Mouse (Mus musculus): Measurements from ENCODE around the gene Oaz3.

The Oaz3 gene

DNA sequence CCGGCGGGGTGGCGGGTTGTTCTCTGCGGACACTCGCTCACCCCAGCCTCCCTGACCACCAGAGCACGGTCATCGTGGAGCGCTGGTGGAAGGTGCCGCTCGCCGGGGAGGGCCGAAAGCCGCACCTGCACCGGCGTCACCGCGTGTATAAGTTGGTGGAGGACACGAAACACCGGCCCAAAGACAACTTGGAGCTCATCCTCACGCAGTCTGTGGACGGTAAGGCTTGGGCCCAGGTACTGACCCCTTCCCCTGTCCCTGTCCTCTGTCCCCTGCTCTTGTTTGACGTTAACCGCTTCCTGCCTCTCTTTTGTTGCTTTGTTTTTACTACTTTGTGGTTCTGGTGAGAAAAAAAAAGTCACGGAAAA lies at the start of gene Oaz3:
Gene Oaz3 (minus strand): TSS at position 319 of the 368 bp plus-strand sequence.
- in situ Hi-C loops (cut with MboI; ENCODE audit: low sequenced_read_pairs), result loop anchor here (10.0 kb wide), 1 partner anchor 69 kb away; the partner anchor contains the start of gene Rorc

DNA sequence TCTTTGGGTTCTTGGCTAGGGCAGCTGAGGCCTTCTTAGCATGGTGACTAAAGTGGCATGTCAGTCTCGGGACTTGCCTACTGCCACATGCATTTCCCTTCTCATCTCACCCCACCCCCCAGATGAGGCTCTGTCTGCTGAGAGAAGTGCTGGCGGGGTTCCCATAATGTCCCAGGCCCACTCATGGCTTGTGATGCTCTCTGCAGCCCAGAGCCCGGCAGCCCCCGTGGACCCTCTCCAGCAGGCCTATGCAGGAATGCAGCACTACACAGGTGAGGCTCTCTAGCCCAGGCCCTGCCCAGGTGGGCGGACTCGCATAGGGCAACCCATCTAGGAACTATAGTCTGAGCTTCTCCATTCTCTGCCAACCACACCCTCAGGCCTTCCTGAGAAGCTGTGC lies 43.9 kb upstream of the Oaz3 start:
- in situ Hi-C loops (cut with MboI; ENCODE audit: low sequenced_read_pairs), result no loop called here

DNA sequence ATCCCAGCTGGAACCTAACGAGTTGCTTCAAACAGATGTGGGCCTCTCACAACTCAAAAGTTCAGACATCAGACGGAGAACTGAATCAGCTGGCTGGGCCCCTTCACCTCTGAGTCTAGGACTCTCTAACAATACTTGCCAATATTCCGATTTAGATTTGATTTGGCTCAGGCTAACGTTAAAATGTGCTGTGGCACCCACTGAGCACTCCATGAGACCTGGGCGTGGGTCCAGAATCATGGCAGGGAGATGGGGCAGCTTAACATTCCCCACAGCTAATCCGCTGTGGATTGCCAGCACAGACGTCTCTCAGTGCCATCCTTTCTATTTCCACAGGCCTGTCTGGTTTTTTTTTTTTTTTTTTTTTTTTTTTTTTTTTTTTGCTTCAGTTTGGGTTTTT lies 42.2 kb upstream of the Oaz3 start:
- in situ Hi-C loops (cut with MboI; ENCODE audit: low sequenced_read_pairs), result no loop called here

DNA sequence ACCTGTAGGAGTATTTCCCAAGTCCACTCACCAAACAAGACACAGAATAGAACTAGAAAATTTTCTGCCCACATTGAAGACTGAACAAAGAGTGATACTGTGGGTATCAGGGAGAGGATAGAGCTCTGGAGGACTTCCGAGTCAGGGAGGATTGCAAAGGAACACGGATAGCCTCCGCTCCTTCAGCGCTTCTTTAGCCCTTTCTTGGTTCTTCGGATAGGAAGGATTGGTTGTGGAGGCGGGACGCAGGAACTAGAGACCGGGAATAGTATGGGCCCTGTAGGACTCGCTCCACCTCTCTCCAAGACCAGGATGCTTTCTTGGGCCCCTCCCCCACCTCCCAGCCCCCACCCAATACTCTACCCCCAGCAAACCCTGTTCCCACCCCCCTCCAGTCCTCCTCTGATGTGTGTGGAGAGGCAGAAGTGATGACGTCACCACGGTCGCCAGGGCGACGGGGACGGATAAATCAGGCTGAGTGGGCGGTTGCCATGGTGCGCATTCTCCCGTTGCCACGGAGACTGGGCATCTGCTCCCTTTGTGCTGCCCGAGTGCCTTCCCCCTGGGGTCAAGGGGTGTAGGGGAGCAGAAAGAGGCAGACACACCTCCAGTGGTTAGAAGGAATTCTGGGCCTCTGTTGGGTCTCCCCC lies 40.2 kb upstream of the Oaz3 start:
- in situ Hi-C loops (cut with MboI; ENCODE audit: low sequenced_read_pairs), result no loop called here

DNA sequence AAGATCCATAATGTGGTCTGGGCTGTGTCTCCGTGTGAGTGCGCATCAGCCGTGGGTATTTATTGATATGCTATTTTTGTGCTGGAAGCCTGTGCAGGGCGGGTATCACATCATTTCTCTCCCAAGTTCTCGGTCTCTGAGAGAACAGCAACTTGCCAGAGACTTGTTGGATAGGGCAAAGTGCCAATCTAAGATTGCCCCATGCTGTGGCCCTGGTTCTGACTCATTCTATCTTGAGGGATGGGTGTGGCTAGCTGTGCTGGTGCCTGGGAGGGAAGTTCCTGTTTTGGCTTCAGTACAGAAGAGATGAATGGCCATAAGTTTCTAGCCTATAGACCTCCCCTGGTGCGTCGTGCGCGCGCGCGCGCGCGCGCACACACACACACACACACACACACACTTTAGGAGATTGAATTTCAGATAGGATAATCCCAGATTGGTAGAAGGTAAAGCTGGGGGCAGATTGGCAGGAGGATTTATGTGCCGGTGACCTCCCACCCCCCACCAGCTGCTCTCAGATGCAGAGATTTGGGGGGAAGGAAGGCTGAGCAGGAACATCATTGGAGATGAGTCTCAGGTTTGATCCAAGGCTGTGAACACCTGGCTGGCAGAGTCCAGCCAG lies 39.2 kb upstream of the Oaz3 start:
- in situ Hi-C loops (cut with MboI; ENCODE audit: low sequenced_read_pairs), result no loop called here

DNA sequence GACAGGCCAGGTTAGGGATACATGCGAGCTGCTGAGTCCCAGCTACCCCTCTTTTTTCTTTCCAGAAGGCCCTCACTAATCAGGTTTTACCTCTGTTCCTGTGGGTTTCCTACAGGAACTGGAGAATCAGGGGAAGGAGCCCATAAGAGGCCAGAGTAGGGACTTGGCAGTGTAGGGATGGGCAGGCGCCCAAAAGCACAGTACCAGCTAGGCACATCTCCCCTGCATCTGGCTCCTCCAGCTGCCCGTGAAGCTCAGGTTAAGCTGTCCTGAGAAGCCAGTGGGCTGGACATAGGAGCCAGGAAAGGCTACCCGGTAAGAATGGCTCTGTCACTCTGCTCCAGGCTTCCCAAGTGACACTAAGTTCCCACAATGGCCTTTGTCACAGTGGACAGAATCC lies 37.7 kb upstream of the Oaz3 start:
- in situ Hi-C loops (cut with MboI; ENCODE audit: low sequenced_read_pairs), result no loop called here

DNA sequence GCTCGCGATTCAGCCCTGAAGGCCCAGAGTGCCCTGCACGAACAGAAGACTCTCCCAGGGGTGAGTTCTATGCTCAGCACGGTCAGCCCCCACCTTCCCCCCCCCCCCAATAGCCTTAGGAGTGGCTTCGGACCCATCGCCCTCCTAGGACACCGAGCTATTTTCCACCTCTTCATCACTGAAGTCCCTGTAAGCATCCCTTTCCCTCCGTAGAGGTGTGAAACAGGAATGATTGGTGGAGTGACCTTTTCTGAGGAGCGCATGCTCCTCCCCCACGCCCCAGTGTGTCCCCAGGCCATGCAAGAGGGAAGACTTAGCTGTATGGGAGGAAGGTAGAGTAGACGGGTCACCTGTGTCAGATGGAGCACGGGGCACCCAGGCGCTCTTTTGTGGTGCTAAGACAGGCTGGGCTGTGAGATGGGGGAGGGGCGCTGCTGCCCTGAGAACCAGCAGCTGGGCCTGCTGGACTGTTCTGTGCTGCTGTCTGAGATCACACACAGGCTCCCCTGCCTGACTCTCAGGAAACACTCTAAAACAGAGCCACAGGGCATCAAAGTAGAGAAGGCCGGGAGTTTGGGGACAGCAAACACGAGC lies 36.7 kb upstream of the Oaz3 start, which contains the start of gene Riiad1:
Gene Riiad1 (minus strand): TSS at position 51 of the 594 bp plus-strand sequence.
- in situ Hi-C loops (cut with MboI; ENCODE audit: low sequenced_read_pairs), result no loop called here

DNA sequence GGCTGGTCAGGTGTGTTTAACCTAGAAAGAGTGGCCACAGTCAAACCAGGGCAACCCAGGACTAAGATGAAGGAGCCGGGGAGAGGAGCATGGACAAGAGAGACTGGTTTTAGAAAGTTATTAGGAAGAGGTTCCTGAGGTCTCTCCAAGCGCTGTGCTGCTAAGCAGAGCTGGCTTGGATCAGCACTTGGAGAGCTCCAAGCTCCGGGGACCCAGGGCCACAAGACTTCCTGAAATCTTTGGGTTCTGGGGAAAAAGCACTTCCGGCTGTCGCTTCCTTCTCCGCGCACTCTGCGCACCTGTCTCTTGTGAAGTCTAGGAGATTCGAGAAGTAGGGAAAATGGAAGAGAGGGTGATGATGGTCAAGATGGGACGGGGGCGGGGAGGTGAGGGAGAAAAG lies 35.8 kb upstream of the Oaz3 start:
- in situ Hi-C loops (cut with MboI; ENCODE audit: low sequenced_read_pairs), result no loop called here

DNA sequence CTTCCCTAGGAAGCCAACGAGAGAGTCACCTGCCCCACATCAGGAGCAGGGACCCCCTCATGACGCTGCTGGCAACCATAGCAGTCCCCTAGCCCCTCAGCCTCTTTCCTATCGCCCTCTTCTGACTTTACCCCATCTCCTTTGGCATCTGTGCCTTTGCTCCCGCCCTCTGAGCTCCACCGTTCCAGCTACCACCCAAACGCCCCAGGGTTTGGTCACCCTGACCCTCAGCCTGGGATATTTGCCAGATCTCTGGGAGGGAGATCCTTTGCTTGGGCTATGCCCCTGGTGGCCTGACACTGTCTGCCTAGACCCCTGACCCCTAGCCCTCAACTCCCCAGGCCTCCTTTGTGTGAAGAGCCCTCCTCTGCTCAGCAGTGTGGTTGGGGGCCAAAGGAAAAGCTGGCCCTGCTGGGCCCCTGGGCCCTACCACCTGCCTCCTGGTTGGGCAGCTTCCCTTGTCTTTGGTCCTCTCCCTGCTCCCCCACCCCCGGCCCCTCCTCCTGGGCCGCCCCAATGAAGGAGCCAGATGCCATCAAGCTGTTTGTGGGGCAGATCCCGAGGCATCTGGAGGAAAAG lies 35.0 kb upstream of the Oaz3 start:
- in situ Hi-C loops (cut with MboI; ENCODE audit: low sequenced_read_pairs), result no loop called here

DNA sequence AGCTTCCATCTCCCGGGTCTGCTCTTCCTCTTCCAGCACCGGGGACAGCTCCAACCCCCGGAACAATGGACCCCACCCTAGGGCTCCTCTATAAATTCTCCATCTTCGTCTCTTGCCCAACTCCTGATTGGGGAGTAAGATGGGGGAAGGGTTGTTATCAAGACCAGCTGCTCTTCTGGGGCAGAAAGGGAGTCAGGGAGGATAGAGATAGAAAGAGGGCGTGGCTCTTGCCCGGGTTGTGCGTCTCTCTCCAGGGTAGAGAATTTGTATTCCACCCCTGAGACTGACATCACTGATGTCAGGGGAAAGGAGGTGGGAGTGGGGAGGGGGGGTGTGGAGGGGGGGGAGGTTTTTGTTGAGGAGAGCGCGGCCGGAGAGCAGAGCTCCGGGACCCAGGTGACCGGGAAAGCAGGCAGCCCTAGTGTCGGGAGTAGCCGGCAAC lies 34.3 kb upstream of the Oaz3 start, which contains the start of gene Celf3:
Gene Celf3 (plus strand): TSS at position 315 of the 442 bp plus-strand sequence.
- in situ Hi-C loops (cut with MboI; ENCODE audit: low sequenced_read_pairs), result no loop called here

DNA sequence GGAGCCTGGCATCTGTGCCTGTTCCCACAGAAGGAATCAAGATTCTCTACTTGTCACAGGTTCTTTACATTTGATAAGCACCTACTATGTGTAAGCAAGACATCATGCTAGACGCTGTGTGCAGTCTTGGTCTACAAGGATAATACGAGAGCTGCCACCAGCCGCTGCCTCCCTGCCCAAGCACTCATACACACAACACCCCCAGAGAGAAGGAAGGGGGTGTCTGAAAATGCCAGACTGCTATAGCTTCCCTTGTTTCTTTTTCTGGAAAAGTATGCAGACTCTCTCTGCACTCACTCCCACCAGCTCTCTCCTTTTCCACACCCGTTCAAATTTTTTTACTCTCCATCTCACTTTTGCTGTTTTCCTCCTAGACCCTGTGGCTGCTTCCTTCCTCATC lies 33.7 kb upstream of the Oaz3 start:
- in situ Hi-C loops (cut with MboI; ENCODE audit: low sequenced_read_pairs), result no loop called here

DNA sequence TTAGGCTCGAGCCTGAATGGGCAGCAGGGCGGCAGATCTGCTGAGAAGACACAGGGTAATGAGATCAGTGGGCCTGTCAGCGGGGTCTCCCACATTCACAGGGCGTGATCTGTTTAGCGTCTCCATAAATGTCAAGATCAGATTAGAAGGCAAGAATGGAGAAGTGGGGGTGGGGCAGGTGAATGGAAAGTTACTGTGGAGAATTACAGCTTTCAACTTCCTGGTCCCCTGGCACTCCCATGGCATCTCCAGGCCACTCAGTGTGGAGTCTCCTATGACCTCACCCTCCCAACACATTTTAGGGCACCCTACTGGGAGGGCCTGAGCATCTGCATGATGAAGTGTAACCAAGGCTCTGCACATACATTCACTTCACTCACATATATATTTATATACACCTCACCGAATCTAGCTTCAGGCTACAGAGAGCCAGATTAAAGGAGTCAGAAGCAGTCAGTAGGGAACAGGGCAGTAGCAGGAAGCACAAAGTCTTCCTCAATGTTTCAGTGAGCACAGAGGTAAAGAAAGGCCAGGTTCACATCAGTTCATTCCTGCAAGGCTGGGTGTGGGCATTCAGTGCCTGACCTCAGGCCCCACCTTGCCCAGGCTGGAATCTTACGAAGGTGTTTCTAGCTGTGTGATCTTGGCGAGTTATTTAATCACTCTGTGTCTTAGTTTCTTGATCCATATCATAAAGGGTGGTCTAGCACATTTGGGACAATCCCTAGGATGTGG lies 32.8 kb upstream of the Oaz3 start:
- in situ Hi-C loops (cut with MboI; ENCODE audit: low sequenced_read_pairs), result no loop called here

DNA sequence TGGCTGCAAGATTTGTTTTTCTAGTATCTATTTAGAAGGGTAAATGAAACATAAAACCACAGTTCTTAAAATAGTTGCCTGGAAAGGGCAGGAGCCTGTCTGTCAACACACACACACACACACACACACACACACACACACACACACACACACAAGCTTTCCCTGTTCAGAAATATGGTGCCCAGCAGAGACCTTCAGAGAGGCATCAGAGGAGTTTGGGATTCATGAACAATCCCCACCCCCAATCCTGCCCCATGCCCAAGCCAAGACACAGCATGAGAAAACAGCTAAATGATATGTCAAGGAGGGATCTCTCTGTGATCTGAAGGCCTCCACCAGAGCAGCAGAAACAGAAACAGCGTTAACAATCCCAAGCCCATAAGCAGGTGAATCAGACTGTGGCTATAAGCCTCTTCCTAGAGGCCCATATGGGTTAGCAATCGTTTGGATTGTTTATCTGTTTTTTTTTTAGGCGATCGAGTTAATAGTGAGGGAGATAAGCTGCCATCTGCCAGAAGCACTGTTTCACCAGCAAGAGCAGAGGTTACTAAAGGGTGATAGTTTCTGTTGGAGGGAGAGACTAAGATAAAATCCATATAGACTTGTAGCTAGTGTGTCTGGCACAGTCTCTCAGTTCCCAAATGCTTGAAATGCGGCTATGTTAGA lies 30.0 kb upstream of the Oaz3 start:
- in situ Hi-C loops (cut with MboI; ENCODE audit: low sequenced_read_pairs), result loop anchor here (25.0 kb wide), 1 partner anchor 364 kb away; the partner anchor contains the start of gene Pogz

DNA sequence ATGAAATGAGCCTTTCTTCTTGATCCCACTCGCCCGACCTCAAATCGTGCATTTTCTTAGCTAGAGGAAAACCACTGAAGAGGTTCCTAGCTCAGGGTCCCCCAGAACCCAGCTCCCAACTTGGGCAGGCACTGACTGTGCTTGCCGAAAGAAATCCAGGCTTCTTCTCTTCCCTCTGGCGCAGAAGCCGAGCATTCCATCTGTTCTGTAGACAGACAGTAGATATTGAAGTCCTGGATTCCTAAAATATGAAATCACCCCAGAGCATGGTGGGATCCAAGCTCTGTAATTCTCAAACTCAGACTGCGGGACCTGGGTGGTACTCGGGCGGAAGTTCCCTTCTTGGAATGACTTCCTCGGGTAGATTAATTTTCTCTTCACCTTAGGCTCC lies 29.4 kb upstream of the Oaz3 start:
- in situ Hi-C loops (cut with MboI; ENCODE audit: low sequenced_read_pairs), result loop anchor here (25.0 kb wide), 1 partner anchor 364 kb away; the partner anchor contains the start of gene Pogz

DNA sequence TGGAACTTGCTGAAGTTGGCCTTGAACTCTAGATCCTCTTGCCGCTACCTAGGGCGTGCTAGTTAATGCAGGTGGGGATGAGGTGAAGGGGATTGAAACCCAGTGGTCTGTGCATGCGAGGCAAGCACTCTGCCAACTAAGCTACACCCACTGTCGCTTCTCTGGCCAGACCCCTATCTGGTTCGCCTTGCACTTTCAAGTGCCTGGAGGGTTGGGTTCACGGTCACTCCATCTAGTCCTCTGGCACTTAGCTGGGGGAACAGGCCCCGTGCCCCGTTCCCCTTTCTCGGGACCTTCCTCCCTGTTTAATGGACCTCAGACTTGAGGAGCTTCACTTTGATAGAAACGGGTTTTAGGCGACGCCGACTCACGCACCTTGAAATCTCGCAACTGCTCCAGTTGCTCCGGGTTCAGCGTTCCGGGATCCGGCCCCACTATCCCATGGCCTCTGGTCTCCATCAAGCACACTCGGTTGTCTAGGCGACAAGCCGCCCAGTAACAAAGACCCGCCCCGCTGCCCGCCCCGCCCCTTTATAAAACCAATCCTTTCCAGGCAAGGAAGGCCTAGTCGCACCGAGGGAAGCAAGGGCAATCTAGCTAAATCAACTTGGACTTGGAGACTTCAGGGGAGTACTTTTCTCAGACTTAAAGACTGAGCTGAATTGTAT lies 28.9 kb upstream of the Oaz3 start:
- in situ Hi-C loops (cut with MboI; ENCODE audit: low sequenced_read_pairs), result loop anchor here (25.0 kb wide), 1 partner anchor 365 kb away; the partner anchor contains the start of gene Pogz

DNA sequence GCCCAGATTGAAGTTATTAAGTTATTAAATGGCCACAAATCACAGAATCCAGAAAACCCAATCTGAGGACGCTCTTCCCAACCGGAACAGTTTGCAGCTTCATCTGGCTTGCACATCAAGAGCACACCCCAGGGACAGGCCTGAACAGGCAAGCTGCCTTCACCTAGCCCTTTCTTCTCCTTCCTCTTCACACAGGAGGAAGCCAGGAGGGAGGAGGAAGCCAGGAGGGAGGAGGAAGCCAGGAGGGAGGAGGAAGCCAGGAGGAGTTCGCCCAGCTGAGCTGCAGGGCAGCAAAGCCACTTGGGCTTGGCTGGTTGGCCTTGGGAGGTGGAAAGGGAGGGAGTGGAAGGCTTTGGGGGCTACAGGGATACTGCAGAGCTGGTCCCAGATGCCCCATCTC lies 25.2 kb upstream of the Oaz3 start:
- in situ Hi-C loops (cut with MboI; ENCODE audit: low sequenced_read_pairs), result loop anchor here (25.0 kb wide), 1 partner anchor 368 kb away; the partner anchor contains the start of gene Pogz

DNA sequence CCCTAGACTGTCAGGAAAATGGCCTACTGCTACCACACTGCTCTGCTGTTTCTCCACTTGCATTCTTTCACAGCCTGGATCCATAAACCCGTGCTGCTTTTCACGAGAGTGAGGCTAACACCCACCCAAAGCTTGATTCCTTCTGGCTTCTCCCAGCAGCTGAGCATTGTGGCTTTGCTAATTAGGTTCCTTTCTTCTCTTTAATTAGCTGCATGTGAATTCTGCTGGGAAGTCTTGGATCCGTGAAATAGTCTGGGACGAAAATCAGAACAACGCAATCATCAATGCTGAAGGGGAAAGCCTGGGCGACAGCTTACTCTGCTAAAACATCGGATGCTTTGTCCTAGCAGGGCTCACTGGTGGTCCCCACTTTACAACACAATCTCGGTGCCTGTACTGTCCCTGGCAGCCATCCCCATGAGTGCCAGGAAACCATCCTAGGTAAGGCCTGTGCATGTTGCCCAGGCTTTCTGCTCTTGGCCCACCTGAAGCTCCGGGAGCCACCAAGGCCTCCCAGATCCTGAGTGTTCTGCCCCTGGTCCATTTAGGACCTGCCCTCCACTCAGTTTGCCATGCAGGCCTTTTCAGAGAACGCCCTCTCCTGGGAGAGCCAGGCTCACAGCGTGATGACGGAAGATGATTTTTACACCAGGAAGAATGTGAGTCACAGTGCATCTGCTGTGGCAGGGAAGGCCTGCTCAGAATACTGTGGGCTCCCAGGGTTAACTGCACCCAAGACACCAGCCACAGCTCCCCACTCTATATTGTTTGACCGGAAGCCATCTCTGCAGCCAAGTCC lies 22.1 kb upstream of the Oaz3 start:
- in situ Hi-C loops (cut with MboI; ENCODE audit: low sequenced_read_pairs), result loop anchor here (25.0 kb wide), 1 partner anchor 371 kb away; the partner anchor contains the start of gene Pogz

DNA sequence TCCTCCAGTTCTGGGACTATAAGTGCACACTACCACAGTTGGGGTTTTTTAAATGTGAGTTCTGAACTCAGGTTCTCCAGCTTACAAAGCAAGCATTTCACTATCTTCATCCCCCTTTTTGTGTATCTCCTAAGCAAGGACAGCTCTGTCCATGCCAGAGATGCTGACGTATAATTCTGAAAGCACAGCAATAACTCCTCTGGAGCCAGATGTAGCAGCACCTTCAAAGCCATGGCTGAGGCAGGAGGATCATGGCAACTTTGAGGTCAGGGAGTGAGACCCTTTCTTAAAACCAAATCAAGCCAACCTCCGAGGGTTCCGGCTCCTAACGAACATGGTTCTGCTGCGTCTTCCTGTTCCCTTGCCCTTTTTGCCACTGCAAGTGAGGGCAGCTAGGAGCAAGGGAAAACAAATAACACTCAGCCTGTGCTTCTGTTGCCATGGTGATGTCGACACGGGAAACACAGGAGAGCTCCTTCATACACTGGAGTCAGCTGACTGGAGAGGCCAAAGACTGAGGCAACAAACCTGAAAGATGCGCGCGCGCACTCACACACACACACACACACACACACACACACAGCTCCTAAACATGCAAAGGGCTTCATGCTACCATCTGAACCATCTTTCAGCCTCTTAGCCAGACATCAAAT lies 20.3 kb upstream of the Oaz3 start:
- in situ Hi-C loops (cut with MboI; ENCODE audit: low sequenced_read_pairs), result loop anchor here (25.0 kb wide), 1 partner anchor 373 kb away; the partner anchor contains the start of gene Pogz

Data from CH12F3 (cell line).